Mouse (Mus musculus) adrenal gland, adult 10 weeks (tissue): ENCODE data around the gene Taf7l. TPM values are rescaled to one million over a fixed set of nuclear protein-coding genes. Genes with fewer than 3 reads are reported as not detected.

Source experiments
- polyA plus RNA-seq: library from polyadenylated mRNA; stranded (reverse); fragments of 350-450 nt; fragmentation: Illumina TruSeq; extraction: RNeasy Lipid Tissue Mini Kit (QIAGEN cat#74804); gene quantifications from one replicate; pipeline ENCODE4 v1.2.3, GENCODE M21; 2014; ENCODE audit warnings: low read depth, low replicate concordance

Taf7l gene
- not detected for polyA plus RNA-seq

DNA sequence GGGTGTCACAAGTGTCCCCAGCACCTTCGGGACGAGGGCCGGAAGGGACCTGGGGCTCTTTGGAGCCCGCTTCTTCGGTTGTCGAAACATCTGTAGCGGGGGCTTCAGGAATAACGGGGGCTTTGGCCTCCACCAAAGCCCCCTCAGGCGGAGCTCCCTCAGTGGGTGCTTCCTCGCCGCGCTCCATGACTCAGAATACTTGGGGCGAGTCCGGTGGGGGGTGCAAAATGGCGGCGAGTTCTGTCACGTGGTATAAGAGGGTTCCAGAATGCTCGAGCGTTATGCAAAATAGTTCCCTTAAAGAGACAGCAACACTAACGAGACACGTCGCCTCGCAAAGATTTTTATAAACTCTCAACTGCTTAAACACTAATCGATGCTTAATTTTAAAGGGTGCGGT is at the start of gene Taf7l:
TSS of gene Taf7l (minus strand) at position 201 of the 400 bp plus-strand sequence.

Other genes starting within 250 kb of the Taf7l start
- gene Trmt2b, start 199.5 kb downstream of the Taf7l start, polyA plus RNA-seq = 68.2 TPM
- 1,214 TPM for gene Tmem35a, start 181.3 kb downstream of the Taf7l start, polyA plus RNA-seq
- gene Cenpi, start 168.4 kb downstream of the Taf7l start, polyA plus RNA-seq = 6.3 TPM
- gene Drp2, start 71.9 kb downstream of the Taf7l start, polyA plus RNA-seq = 0.41 TPM
- 147 TPM for gene Timm8a1, start 65.4 kb upstream of the Taf7l start, polyA plus RNA-seq
- 4.1 TPM for gene Btk, start 107.1 kb upstream of the Taf7l start, polyA plus RNA-seq
- 438 TPM for gene Rpl36a, start 109.2 kb upstream of the Taf7l start, polyA plus RNA-seq
- 16.2 TPM for gene Gla, start 124.6 kb upstream of the Taf7l start, polyA plus RNA-seq
- gene Hnrnph2, start 124.7 kb upstream of the Taf7l start, polyA plus RNA-seq = 277 TPM
- 17.9 TPM for gene Armcx4, start 210.0 kb upstream of the Taf7l start, polyA plus RNA-seq
- 56.6 TPM for gene Armcx1, start 241.5 kb upstream of the Taf7l start, polyA plus RNA-seq